Mouse (Mus musculus): ENCODE data around the gene Tpm4.

- TF ChIP-seq POLR2A (IDR thresholded peaks at IDR 0.05; ENCODE audit: borderline replicate concordance, extremely low read depth, insufficient read depth, insufficient read length, poor library complexity, severe bottlenecking) (no peak), CTCF (IDR thresholded peaks at IDR 0.05; ENCODE audit: borderline replicate concordance, extremely low read depth, insufficient read depth, insufficient read length) (no peak)
Measured at GRCm38 (mm10) chr8:72146056-72146455, 11.3 kb downstream of the Tpm4 start.
